Mouse (Mus musculus): ENCODE measurements around the gene Phf2.

The Phf2 gene

DNA sequence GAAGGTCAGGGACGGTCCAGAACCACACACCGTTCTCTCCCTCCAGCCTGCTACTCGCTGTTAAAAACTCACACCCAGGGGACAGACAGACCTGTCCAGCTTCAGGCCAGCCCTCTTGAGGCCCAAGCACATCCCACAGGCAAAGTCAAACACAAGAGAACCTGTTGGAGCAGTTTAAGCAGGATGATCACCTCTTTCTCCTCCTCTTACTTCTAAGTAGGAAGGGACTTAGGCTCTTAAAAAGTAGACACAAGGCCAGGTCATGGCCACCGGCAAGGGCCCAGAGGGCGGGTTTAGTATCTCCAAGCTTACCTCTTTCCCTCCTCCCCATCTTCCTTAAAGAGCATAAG, 1.3 kb downstream of the Phf2 start:
- TF ChIP-seq GATA4 (IDR thresholded peaks at IDR 0.05; ENCODE audit: insufficient replicate concordance, low read length) = no peak

DNA sequence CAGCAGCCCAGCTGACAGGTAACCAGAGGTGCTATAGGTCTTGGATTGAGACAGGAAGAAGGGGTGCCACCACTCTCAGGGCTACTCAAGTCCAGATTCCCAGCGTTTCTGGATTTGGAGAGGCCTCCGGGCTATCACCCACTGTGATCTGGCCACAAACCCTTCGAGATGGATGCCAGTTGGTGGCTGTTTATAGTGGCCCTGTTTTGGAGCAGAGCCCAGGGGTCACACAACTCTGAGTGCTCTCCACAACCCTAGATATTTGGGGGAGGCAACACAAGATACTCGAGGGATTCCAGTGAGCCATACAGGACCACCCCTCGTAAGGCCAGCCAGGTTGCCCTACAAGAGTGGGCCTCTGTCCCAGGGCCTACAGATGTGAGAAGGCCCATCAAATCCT, 1.8 kb downstream of the Phf2 start:
- TF ChIP-seq GATA4 (IDR thresholded peaks at IDR 0.05; ENCODE audit: insufficient replicate concordance, low read length) = no peak

DNA sequence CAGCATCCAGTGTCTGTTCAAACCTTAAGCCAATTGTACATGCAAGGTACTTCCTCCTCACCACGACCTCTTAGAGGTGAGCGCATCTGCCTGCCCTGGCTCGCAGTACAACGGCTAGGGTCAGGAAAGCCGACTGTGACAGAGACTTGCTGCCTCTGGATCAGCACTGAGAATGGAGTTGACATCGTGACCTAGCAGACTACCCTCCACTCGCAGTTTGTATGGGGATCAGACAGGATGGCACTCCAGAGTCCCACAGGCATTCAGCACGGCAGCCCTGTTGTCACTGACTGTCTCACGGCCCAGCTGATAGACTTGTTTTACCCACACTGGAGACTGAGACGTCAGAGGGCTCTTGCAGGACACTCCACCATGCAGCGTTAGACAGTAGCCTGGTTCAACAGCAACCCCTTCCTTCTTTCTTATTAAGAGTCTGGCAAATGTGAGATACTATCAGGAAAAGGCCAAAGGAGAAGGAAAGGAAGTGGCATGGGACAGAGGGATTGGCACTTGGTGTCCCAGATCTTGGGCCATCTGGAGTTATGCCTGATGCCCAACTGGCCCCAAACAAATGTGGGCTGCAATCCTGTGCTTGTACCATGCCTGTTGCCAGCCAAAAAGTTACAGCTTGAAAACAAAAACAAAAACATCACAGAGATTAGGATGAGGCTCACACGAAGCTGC, 6.1 kb downstream of the Phf2 start:
- TF ChIP-seq GATA4 (IDR thresholded peaks at IDR 0.05; ENCODE audit: insufficient replicate concordance, low read length) = no peak; the same call in 1 of the 2 replicates

DNA sequence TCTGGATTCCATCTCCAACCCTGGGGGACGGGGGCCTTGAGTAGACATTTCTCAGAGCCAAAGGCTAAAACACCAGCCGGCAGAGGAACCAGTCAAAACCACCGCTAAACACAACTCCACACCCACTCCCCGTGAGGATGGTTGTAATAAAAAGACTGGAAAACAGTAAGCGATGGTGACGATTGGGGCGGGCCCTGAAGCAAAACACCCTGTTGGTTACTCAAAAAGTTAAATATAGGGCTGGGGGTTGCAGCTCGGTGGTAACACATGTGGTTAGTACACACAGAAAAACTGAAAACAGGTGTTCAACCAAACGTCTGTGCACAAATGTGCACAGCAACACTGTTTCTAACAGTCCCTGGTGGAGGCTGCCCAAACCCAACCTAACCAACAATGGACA, 7.4 kb downstream of the Phf2 start:
- no peak for TF ChIP-seq GATA4 (IDR thresholded peaks at IDR 0.05; ENCODE audit: insufficient replicate concordance, low read length)

DNA sequence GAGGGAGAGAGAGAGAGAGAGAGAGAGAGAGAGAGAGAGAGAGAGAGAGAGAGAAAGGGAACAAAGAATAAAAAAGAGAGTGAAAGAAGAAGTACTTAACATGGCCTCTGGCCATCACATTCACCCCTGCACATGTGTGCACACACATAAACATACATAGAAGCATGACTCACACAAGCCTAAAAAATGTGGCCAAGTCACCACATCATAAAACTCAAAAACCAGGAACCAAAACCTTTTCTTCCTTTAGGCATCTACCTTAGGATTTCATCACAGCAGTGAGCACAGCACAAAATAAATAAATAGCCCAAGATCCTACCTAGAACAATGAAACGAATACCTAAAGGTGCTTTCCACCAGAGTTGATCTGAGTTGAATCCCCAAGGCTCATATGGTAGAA, 9.0 kb downstream of the Phf2 start:
- TF ChIP-seq GATA4 (IDR thresholded peaks at IDR 0.05; ENCODE audit: insufficient replicate concordance, low read length) = no peak

DNA sequence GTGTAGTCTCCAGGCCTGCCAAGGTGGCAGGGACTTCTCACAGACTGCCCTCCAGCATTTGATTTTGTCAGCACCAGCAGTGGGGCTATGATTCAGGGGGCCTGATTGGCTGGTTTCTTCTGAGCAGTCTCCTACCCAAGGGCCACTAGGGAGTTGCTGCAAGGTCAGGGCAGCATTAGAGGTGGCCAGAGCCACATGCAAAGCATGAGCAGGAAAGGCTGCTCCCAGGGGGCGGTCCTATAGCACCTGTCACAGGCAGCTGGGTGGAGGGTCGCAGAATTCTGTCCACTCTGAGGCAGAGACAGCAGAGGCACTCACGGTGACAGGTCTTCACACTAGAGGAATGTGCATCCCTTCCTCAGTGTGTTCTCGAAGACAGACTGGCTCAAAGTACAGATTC, 12.1 kb downstream of the Phf2 start:
- TF ChIP-seq GATA4 (IDR thresholded peaks at IDR 0.05; ENCODE audit: insufficient replicate concordance, low read length) = no peak

DNA sequence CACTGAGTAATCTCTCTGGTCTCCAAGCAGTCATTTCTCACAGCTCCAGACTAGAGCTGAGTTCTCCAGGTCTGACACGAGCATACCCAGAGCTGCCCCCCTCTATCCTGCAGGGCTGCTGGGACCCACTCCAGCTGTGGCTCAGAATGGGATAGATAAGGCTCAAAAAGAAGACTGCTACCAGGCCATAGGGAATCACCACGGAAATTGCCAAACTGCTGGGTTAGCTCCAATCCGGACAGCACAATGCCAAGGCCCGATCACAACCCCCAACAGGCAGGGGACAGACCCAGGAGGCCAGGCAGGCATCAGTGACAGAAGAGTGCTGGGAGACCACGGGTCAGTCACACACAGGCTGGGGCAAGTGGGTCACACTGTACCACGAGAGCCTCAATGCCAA, 12.9 kb downstream of the Phf2 start:
- no peak for TF ChIP-seq GATA4 (IDR thresholded peaks at IDR 0.05; ENCODE audit: insufficient replicate concordance, low read length)

DNA sequence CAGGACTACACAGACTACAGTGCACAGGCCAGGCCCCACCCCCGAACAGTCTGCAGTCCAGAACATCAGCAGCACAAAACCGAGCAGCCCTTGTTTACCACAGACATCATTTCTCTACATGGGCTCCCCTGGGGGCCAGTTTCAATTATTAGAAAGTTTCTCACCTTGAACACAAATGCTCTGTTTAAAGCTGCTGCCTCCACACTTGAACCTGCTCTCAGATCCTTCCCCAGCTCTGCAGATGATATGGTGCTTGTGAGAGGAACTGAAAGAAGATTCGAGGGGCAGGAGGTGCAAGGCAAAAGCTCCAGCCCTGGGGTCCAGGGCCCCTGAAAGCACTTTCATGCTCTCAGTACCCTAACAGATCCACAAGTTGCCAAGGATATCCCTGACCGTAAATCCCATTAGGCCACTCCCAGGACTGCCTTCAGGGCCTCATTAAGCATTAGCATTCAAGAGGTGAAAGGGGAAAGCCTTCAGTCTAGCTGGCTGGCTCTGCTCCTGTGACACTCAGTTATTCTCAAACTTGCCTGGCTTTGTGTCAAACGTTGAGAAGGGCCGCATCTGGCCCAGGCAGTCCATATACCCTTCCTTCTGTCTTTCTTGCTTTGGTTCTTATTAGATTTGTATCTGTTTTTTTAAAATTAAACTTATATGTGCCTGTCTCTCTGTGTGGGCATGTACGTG, 13.5 kb downstream of the Phf2 start:
- no peak for TF ChIP-seq GATA4 (IDR thresholded peaks at IDR 0.05; ENCODE audit: insufficient replicate concordance, low read length)

DNA sequence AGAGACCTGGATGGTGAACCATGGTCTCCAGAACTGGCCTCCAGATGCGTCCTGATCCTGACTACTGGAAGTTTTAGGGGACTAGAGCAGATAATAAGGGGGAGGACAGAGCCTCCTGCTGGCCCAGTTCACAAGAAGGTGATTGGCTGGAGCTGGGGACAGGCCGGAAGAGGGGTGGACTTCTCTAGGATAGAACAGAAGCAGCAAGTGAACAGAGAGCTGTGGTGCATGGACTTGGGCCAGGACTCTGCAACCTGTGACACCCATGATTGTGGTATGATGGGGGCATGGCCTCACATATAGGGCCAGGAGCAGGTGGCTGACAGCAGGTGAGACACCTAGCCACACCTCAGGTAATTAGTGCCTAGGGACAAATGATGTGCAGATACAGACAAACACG, 17.0 kb downstream of the Phf2 start:
- TF ChIP-seq GATA4 (IDR thresholded peaks at IDR 0.05; ENCODE audit: insufficient replicate concordance, low read length) = no peak

DNA sequence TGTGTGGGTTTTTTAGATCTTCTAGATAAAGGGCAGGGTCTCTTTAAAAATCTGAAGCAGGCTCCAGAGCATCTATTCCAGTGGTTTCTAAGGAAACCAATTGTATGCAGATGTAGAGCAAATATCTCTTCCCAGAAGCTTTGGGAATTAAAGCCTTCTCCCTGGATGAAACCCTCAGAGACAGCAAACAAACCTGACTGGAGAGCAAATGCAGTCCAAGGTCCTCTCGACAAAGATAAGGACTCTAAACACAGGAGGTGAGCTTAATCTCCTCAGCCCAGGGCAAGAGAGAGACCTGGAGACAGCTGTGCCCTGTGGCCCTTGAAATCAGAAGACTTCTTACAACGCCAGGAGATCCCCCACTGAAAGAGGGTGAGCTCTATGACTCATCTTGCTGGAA, 17.4 kb downstream of the Phf2 start:
- peak; percentile 52; the same call in 1 of the 2 replicates for TF ChIP-seq GATA4 (IDR thresholded peaks at IDR 0.05; ENCODE audit: insufficient replicate concordance, low read length)

DNA sequence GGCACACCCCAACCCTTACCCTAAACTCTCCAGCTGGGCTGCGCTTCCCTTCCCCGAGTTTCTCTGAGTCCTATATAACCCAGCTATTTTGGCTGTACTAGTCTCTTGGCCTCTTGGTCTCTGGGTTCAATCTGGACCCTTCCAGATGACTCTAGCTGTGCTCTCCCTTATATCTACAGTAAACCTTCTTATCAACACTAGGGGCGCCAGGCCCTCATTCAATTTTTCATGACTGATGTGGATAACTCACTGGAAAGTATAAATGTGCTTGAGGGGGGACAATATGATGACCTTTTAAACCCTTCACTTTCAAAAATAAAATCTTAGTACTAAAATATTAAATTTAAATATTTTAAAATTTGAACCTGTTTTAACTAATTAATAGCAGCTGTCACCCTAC, 18.1 kb downstream of the Phf2 start:
- no peak for TF ChIP-seq GATA4 (IDR thresholded peaks at IDR 0.05; ENCODE audit: insufficient replicate concordance, low read length)

DNA sequence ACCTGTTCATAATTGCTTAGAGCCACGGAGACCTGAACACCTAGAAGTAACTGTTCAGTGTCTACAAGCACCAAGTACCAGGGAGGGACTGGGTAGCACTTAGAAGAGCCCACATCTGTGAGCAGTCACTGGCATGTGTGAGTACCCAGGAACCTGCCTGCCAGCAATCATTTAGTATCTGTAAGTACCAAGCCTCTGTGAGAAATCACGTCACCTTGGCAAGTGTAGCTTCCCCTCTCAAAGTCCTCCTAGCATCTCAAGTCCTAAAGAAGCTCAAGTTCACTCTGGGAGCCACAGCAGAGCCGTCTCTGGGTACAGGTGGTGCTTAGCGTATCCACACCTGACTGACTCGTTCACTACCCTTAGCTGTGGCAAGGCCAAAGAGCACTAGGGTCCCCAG, 19.2 kb downstream of the Phf2 start:
- no peak for TF ChIP-seq GATA4 (IDR thresholded peaks at IDR 0.05; ENCODE audit: insufficient replicate concordance, low read length)

DNA sequence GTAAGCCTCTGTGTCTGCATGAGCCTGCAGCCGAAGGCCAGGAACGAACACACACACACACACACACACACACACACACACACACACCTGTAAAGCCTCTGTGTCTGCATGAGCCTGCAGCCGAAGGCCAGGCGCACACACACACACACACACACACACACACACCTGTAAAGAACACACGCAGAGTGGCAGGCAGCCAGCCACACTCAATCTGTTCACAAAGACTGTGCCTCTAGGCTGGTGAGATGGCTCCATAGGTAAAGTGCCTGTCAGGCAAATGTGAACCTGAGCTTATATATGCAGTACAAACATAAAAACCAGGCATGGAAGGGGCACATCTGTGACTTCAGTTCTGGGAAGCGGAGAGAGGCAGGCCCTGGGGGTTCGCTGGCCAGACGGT, 20.1 kb downstream of the Phf2 start:
- TF ChIP-seq GATA4 (IDR thresholded peaks at IDR 0.05; ENCODE audit: insufficient replicate concordance, low read length) = no peak

DNA sequence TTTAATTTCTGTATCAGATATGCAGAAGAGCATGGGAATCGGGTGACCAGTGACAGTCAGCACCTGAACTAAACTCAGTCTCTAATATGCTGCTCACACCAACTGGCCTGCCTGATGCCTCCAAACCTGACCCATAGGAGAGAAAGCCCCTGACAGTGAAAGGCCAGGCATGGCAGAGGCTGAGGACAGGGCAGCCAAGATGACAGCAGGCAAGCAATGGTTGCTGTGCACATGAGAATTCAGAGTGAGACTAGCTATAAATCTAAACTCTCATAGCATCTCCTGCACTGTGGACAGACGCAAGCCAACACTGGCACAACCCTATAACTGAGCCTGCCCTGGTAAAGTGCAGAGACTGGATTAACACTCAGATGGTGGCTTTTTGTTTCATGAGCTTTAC, 20.6 kb downstream of the Phf2 start:
- no peak for TF ChIP-seq GATA4 (IDR thresholded peaks at IDR 0.05; ENCODE audit: insufficient replicate concordance, low read length)

DNA sequence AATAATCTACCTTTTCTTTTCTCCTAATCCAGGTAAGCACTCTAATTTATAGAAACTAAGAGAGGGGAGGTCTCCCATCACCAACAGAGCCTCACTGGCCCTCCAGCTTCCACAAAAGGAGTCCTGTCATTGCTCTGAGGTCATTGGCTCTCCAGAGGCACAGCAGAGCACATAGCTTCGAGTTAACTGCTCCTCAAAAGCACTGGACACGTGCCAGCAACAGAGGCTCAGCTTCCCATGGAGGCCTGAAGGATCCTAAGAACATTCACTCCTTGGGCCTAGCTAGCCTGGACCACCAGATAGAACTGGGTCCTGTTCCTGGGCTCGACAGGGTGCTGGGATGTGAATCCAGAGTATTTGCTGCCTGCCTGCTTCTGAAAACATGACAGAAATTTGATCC, 21.8 kb downstream of the Phf2 start:
- TF ChIP-seq GATA4 (IDR thresholded peaks at IDR 0.05; ENCODE audit: insufficient replicate concordance, low read length) = no peak

DNA sequence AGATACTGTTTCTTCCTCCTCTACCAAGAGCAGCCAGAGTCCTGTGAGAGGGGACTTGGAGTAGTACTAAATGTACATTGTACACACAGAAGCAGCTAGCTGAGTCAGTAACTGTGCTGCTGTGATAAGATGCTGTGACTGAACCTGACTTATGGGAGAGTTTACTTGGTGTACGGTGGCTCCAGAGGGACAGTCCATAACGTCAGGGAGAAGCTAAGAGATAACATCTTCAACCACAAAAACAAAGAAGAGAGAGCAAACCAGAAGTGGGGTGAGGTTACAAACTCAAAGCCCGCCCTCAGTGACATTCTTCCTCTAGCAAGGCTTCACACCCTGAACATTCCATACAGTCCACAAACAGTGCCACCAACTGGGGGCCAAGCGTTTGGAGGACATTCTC, 25.6 kb downstream of the Phf2 start:
- TF ChIP-seq GATA4 (IDR thresholded peaks at IDR 0.05; ENCODE audit: insufficient replicate concordance, low read length) = no peak

DNA sequence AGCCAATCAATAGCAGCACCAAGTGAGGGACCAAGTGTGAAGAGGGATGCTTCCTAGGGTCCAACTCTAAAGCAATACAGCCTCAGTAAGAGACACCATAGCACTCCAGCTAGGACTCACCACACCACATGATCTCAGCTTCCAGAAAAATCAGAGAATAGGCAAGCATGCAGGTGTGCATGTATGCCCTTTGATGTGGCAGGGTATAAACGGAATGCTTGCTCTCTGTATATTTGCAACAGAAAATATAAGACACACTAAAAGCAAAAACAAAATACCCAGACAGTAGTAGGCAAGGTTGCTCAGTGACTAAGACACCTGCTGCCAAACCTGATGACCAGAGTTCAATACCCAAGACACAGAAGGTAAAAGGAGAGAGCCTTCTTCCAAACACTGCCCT, 27.4 kb downstream of the Phf2 start:
- no peak for TF ChIP-seq GATA4 (IDR thresholded peaks at IDR 0.05; ENCODE audit: insufficient replicate concordance, low read length)

Data from liver, adult (tissue).